Mouse (Mus musculus): ENCODE results near the gene Klf1. TPM values are rescaled to one million over a fixed set of nuclear protein-coding genes. Genes with fewer than 3 reads are reported as not detected.

The Klf1 gene
- polyA plus RNA-seq, 1 experiment from 2014 or later = 149 TPM

DNA sequence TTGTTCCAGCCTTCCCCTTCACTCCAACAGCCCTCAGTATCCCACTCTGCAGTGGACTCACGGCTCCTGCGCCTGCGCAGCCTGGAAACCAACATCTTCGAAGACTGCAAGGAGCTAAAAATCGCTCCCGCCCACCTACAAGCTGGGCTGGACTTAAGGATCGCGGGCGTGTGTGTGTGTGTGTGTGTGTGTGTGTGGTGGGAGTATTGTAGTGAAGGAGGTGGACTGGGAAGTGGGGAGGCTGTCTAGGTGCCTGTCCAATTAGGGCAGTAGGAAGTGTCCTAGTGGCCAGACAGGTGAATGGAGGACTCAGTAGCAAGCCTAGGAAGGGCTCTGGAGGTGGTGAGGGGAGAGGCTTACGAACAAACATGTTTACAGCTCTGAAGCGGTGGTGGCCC, 43.5 kb downstream of the Klf1 start:
- DNase-seq (no peak), ATAC-seq (no peak)
- Histone ChIP-seq H3K9ac (replicated peaks) (no peak overlapping the region), H3K4me3 (ENCODE audit: low read depth, low read length) (no peak overlapping the region), H3K27me3 (ENCODE audit: insufficient read depth, low read length) (peaks cover 66% of the 10 kb centered on the region), H3K27ac (ENCODE audit: low read depth) (no peak overlapping the region), H3K9me3 (ENCODE audit: low read length) (no peaks in the 10 kb centered on the region), H3K4me2 (ENCODE audit: low read depth, low read length) (no peak overlapping the region), H3K36me3 (replicated peaks; ENCODE audit: insufficient read depth, low read length) (no peaks in the 10 kb centered on the region), H3K4me1 (ENCODE audit: insufficient read depth) (peaks cover 11% of the 10 kb centered on the region)
- 10% methylated on average over 11 of the region's 11 CpGs for WGBS (ENCODE audit: insufficient replicate concordance)
- no peak for TF ChIP-seq EP300 (IDR thresholded peaks at IDR 0.05; ENCODE audit: low read depth)

DNA sequence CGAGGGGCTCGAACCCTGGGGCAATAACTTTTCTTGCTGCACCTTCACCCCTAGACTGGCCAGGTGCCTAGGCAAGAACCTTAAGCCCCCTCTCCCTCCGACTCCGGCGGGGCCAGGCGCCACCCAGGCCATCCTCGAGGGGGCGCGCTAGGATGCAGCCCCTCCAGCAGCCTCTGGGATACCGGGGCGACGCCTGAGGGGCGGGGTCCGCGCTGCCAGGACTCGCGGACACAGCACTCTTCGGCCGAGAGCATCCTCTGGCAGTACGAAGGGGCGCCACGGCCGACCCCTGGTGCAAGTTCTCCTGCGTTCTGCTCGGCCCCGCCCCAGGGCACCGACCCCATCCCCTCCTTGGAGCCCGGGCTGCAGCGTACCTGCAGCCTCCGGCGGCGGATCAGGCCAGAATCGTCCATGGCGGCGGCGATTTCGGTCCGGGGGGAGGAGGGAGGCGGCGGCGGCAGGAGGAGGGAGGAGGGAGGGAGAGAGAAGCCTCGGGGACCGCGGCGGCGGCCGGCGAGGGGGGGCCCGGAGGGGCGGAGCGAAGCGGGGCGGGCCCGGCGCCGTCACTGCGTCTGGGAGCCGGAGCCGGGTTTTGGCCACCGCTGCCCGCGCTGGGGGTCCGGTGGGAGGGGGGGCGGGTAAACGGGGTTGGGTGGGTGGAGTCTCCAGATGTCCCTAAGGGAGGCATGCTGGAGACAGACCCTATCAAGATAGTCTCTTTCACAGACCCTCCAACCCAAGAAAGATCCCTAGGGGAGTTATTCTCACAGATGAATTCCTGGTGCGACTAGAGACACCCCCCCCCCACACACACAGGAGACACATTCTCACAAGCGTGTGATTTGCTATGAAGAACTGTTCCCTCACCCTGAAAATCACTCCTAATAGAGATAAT, 44.2 kb downstream of the Klf1 start:
- 2% methylated on average over 42 of the region's 67 CpGs for WGBS (ENCODE audit: insufficient replicate concordance)
- Histone ChIP-seq H3K4me3 (ENCODE audit: low read depth, low read length) (peak overlapping the region; percentile 25; the same call in 1 of the 2 replicates), H3K4me1 (ENCODE audit: insufficient read depth) (peaks cover 11% of the 10 kb centered on the region), H3K9me3 (ENCODE audit: low read length) (no peaks in the 10 kb centered on the region), H3K36me3 (replicated peaks; ENCODE audit: insufficient read depth, low read length) (no peaks in the 10 kb centered on the region), H3K27me3 (ENCODE audit: insufficient read depth, low read length) (peaks cover 71% of the 10 kb centered on the region), H3K9ac (replicated peaks) (no peak overlapping the region), H3K27ac (ENCODE audit: low read depth) (no peak overlapping the region), H3K4me2 (ENCODE audit: low read depth, low read length) (peak overlapping the region; percentile 47)
- DNase-seq = no peak
- no peak for TF ChIP-seq EP300 (IDR thresholded peaks at IDR 0.05; ENCODE audit: low read depth)
- TF ChIP-seq CTCF (IDR thresholded peaks at IDR 0.05; ENCODE audit: low read depth) = peak; percentile 25
- ATAC-seq = no peak

DNA sequence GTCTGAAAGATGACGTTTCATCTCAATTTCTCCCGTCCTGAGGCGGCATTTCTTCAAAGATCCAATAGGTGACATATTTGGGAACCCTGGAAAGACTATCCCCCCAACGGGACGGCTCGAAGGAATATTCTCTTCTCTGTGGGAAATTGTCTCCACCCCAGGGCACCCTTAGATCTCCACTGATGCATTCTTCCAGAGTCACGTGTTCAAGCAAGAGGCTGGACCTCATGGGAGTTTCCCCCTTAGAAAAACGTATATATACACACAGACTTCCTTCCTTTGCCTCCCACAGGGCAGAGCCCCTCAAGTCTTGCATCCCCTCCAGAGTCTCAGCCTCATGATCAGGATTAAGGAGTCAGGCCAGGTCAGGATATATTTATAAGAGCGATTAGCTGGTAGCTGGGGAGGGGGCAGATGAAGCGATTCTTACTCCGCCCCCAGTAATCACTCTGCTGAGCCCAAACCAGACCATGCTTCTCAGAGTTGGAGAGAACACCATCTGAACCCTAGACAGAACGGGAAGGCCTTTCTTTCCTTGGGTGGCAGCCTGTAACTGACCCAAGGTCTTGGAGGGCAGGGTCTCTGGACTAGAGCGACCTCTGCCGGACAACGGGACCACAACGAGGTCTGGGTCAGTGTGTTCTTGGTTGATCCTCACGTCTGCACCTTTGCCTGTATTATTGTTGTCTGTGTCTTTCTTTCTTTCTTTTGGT, 45.0 kb downstream of the Klf1 start, which contains the start of gene Rtbdn:
TSS of gene Rtbdn (plus strand) at position 464 of the 713 bp plus-strand sequence.
- Histone ChIP-seq H3K9me3 (ENCODE audit: low read length) (no peaks in the 10 kb centered on the region), H3K36me3 (replicated peaks; ENCODE audit: insufficient read depth, low read length) (no peaks in the 10 kb centered on the region), H3K4me2 (ENCODE audit: low read depth, low read length) (peak within 1 kb of the TSS; percentile 47), H3K27ac (ENCODE audit: low read depth) (no peak within 1 kb of the TSS), H3K4me3 (ENCODE audit: low read depth, low read length) (peak within 1 kb of the TSS; percentile 25; the same call in 1 of the 2 replicates), H3K4me1 (ENCODE audit: insufficient read depth) (peaks cover 11% of the 10 kb centered on the region), H3K9ac (replicated peaks) (no peak within 1 kb of the TSS), H3K27me3 (ENCODE audit: insufficient read depth, low read length) (peaks cover 72% of the 10 kb centered on the region)
- DNase-seq (no peak), ATAC-seq (no peak)
- 14% methylated on average over 17 of the region's 17 CpGs for WGBS (ENCODE audit: insufficient replicate concordance)
- peak; percentile 48 for TF ChIP-seq CTCF (IDR thresholded peaks at IDR 0.05; ENCODE audit: low read depth)
- TF ChIP-seq EP300 (IDR thresholded peaks at IDR 0.05; ENCODE audit: low read depth) = no peak

DNA sequence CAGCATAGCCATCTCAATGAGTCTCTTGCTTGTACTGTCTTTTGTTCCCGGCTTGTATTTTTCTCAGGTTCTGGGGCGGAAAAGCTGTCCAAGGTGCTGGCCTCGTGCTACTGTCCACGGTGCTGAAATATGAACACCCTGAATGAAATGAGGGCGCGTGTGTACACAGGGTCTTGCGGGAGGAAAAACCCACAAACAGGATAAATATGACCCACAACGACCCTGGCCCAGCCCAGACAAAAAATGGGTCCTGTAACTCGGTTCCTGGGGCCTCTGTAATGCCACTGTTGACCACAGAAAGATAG, 45.5 kb downstream of the Klf1 start:
- Histone ChIP-seq H3K36me3 (replicated peaks; ENCODE audit: insufficient read depth, low read length) (no peaks in the 10 kb centered on the region), H3K27me3 (ENCODE audit: insufficient read depth, low read length) (peaks cover 77% of the 10 kb centered on the region), H3K27ac (ENCODE audit: low read depth) (no peak overlapping the region), H3K9ac (replicated peaks) (no peak overlapping the region), H3K4me1 (ENCODE audit: insufficient read depth) (peaks cover 11% of the 10 kb centered on the region), H3K9me3 (ENCODE audit: low read length) (no peaks in the 10 kb centered on the region), H3K4me2 (ENCODE audit: low read depth, low read length) (no peak overlapping the region), H3K4me3 (ENCODE audit: low read depth, low read length) (no peak overlapping the region)
- TF ChIP-seq CTCF (IDR thresholded peaks at IDR 0.05; ENCODE audit: low read depth) (no peak), EP300 (IDR thresholded peaks at IDR 0.05; ENCODE audit: low read depth) (no peak)
- ATAC-seq = 0 out of 2 replicates have a peak, but pooled peaks have one; percentile 35
- 12% methylated on average over 9 of the region's 9 CpGs for WGBS (ENCODE audit: insufficient replicate concordance)
- peak; percentile 61 for DNase-seq

DNA sequence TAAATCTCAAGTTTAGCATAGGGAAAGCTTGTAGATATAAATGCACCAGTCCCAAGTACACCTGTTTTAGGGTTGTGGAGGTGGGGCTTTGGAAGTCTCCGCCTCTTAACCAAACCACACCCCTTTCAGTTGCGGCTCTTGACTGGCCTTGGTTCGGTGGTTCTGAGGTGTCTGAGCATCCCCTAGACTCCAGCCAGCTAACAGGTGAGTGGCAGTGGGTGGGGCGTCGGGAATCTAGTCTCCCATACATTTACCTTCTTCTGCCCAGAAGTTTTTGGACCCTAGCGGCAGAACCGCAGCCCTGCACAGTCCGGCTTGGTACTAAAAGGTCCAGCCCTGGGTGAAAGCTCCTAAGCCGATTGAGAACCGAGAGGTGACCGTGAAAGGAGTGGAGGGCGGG, 48.0 kb downstream of the Klf1 start:
- no peak for TF ChIP-seq EP300 (IDR thresholded peaks at IDR 0.05; ENCODE audit: low read depth)
- TF ChIP-seq CTCF (IDR thresholded peaks at IDR 0.05; ENCODE audit: low read depth) = no peak
- no peak overlapping the region for H3K4me3 ChIP-seq (ENCODE audit: low read depth, low read length)
- H3K27ac ChIP-seq (ENCODE audit: low read depth) = no peak overlapping the region
- WGBS (ENCODE audit: insufficient replicate concordance) = 17% methylated on average over 12 of the region's 12 CpGs
- no peaks in the 10 kb centered on the region for H3K9me3 ChIP-seq (ENCODE audit: low read length)
- ATAC-seq (no peak), DNase-seq (no peak)
- no peak overlapping the region for H3K9ac ChIP-seq (replicated peaks)
- no peaks in the 10 kb centered on the region for H3K36me3 ChIP-seq (replicated peaks; ENCODE audit: insufficient read depth, low read length)
- peaks cover 9% of the 10 kb centered on the region for H3K4me1 ChIP-seq (ENCODE audit: insufficient read depth)
- no peak overlapping the region for H3K4me2 ChIP-seq (ENCODE audit: low read depth, low read length)
- H3K27me3 ChIP-seq (ENCODE audit: insufficient read depth, low read length) = peaks cover 63% of the 10 kb centered on the region

DNA sequence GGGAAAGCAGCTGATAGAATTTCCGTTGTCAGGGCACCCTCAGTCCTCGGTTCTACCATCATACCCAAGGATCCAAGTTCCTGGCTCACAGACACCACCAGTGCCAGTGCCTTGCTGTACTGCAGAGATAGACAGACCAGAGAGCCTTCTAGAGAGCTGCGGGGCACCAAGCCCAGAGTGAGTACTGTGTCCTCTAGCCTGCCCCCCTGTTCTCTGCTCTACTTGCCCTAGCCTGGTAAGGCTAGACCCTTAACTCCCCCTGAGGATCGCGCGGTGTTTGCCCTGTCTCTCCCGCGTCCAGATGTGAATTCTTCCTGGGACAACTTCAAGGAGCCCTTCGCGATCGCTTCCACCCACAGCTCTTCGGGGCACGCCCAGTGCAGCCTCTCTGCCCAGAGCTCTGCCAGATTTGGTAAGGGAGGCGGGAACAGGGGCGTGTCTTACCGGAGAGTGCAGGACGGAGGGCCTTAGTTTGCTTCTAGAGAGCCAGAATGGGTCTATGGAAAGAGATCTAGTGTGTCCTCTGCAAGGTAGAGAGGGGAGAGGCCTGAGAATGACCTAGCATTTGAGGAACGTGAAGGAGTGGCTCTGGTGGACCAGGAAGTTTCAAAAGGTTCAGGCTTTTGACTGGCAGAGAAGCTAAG, 51.0 kb downstream of the Klf1 start:
- H3K4me2 ChIP-seq (ENCODE audit: low read depth, low read length) = peak overlapping the region; percentile 7; the same call in 1 of the 2 replicates
- H3K9ac ChIP-seq (replicated peaks) = no peak overlapping the region
- TF ChIP-seq CTCF (IDR thresholded peaks at IDR 0.05; ENCODE audit: low read depth) (no peak), EP300 (IDR thresholded peaks at IDR 0.05; ENCODE audit: low read depth) (no peak)
- 4% methylated on average over 18 of the region's 18 CpGs for WGBS (ENCODE audit: insufficient replicate concordance)
- peaks cover 4% of the 10 kb centered on the region; the same call in 1 of the 2 replicates for H3K4me1 ChIP-seq (ENCODE audit: insufficient read depth)
- peaks cover 34% of the 10 kb centered on the region for H3K27me3 ChIP-seq (ENCODE audit: insufficient read depth, low read length)
- H3K9me3 ChIP-seq (ENCODE audit: low read length) = no peaks in the 10 kb centered on the region
- H3K27ac ChIP-seq (ENCODE audit: low read depth) = no peak overlapping the region
- DNase-seq = peak; percentile 67
- H3K36me3 ChIP-seq (replicated peaks; ENCODE audit: insufficient read depth, low read length) = peaks cover 11% of the 10 kb centered on the region
- no peak overlapping the region for H3K4me3 ChIP-seq (ENCODE audit: low read depth, low read length)
- ATAC-seq = peak; percentile 35; the same call in 1 of the 2 replicates

Small RNAs within 50 kb of the gene (microRNA-seq; reads per million reads assigned to microRNA genes)
- gene Gm24197 (not detected), gene Mir7069 (2.0 reads per million)

Other genes with a start within 250 kb of the Klf1 start
- 32.3 and 32.9 TPM in 2 replicates for gene Ier2, start 239.1 kb upstream of the Klf1 start, polyA plus RNA-seq (2015; fragmentation: Nextera tagmentation; extraction: Ambion mirVana)
- gene Trmt1, start 215.6 kb upstream of the Klf1 start, polyA plus RNA-seq (2015; fragmentation: Nextera tagmentation; extraction: Ambion mirVana) = 21.3 TPM in 2 replicates
- gene Nacc1, start 214.1 kb upstream of the Klf1 start, polyA plus RNA-seq (2015; fragmentation: Nextera tagmentation; extraction: Ambion mirVana) = 3.3 and 3.6 TPM in 2 replicates
- gene Lyl1, start 200.5 kb upstream of the Klf1 start, polyA plus RNA-seq (2015; fragmentation: Nextera tagmentation; extraction: Ambion mirVana) = 24.6 and 25.7 TPM in 2 replicates
- 4.8 and 6.3 TPM in 2 replicates for gene G430095P16Rik, start 178.9 kb upstream of the Klf1 start, polyA plus RNA-seq (2015; fragmentation: Nextera tagmentation; extraction: Ambion mirVana)
- 4.7 and 5.4 TPM in 2 replicates for gene Nfix, start 101.6 kb upstream of the Klf1 start, polyA plus RNA-seq (2015; fragmentation: Nextera tagmentation; extraction: Ambion mirVana)
- 2.4 and 2.5 TPM in 2 replicates for gene Dand5, start 79.1 kb upstream of the Klf1 start, polyA plus RNA-seq (2015; fragmentation: Nextera tagmentation; extraction: Ambion mirVana)
- gene Gadd45gip1, start 70.4 kb upstream of the Klf1 start, polyA plus RNA-seq (2015; fragmentation: Nextera tagmentation; extraction: Ambion mirVana) = 31.9 and 34.9 TPM in 2 replicates
- gene Rad23a, start 61.3 kb upstream of the Klf1 start, polyA plus RNA-seq (2015; fragmentation: Nextera tagmentation; extraction: Ambion mirVana) = 154 and 164 TPM in 2 replicates
- 331 and 375 TPM in 2 replicates for gene Calr, start 55.0 kb upstream of the Klf1 start, polyA plus RNA-seq (2015; fragmentation: Nextera tagmentation; extraction: Ambion mirVana)
- gene Farsa, start 44.9 kb upstream of the Klf1 start, polyA plus RNA-seq (2015; fragmentation: Nextera tagmentation; extraction: Ambion mirVana) = 30.3 and 33.6 TPM in 2 replicates
- 30.6 and 31.2 TPM in 2 replicates for gene Syce2, start 29.8 kb upstream of the Klf1 start, polyA plus RNA-seq (2015; fragmentation: Nextera tagmentation; extraction: Ambion mirVana)
- 139 and 141 TPM in 2 replicates for gene Gcdh, start 8.0 kb upstream of the Klf1 start, polyA plus RNA-seq (2015; fragmentation: Nextera tagmentation; extraction: Ambion mirVana)
- 15.4 and 16.0 TPM in 2 replicates for gene Dnase2a, start 6.6 kb downstream of the Klf1 start, polyA plus RNA-seq (2015; fragmentation: Nextera tagmentation; extraction: Ambion mirVana)
- gene Mast1, start 35.4 kb downstream of the Klf1 start, polyA plus RNA-seq (2015; fragmentation: Nextera tagmentation; extraction: Ambion mirVana) = 0.07 TPM in 1 of 2 replicates, not detected in the other
- gene Rtbdn, start 45.1 kb downstream of the Klf1 start, polyA plus RNA-seq (2015; fragmentation: Nextera tagmentation; extraction: Ambion mirVana) = 0.09 TPM in 1 of 2 replicates, not detected in the other
- 0.89 TPM in 1 of 2 replicates, not detected in the other for gene Gm49661, start 67.5 kb downstream of the Klf1 start, polyA plus RNA-seq (2015; fragmentation: Nextera tagmentation; extraction: Ambion mirVana)
- gene Prdx2, start 67.7 kb downstream of the Klf1 start, polyA plus RNA-seq (2015; fragmentation: Nextera tagmentation; extraction: Ambion mirVana) = 780 and 831 TPM in 2 replicates
- gene Rnaseh2a, start 67.8 kb downstream of the Klf1 start, polyA plus RNA-seq (2015; fragmentation: Nextera tagmentation; extraction: Ambion mirVana) = 67.1 and 70.8 TPM in 2 replicates
- gene Junb, start 76.8 kb downstream of the Klf1 start, polyA plus RNA-seq (2015; fragmentation: Nextera tagmentation; extraction: Ambion mirVana) = 14.2 and 21.9 TPM in 2 replicates
- gene Hook2, start 88.7 kb downstream of the Klf1 start, polyA plus RNA-seq (2015; fragmentation: Nextera tagmentation; extraction: Ambion mirVana) = 12.0 and 12.2 TPM in 2 replicates
- not detected in 2 replicates for gene Best2, start 112.6 kb downstream of the Klf1 start, polyA plus RNA-seq (2015; fragmentation: Nextera tagmentation; extraction: Ambion mirVana)
- 33.2 and 34.4 TPM in 2 replicates for gene Asna1, start 123.4 kb downstream of the Klf1 start, polyA plus RNA-seq (2015; fragmentation: Nextera tagmentation; extraction: Ambion mirVana)
- 63.0 and 73.6 TPM in 2 replicates for gene Trir, start 124.9 kb downstream of the Klf1 start, polyA plus RNA-seq (2015; fragmentation: Nextera tagmentation; extraction: Ambion mirVana)
- gene Tnpo2, start 135.0 kb downstream of the Klf1 start, polyA plus RNA-seq (2015; fragmentation: Nextera tagmentation; extraction: Ambion mirVana) = 7.6 and 8.2 TPM in 2 replicates
- gene Fbxw9, start 158.1 kb downstream of the Klf1 start, polyA plus RNA-seq (2015; fragmentation: Nextera tagmentation; extraction: Ambion mirVana) = 14.4 and 14.9 TPM in 2 replicates
- not detected in 2 replicates for gene Gm5741, start 166.1 kb downstream of the Klf1 start, polyA plus RNA-seq (2015; fragmentation: Nextera tagmentation; extraction: Ambion mirVana)
- gene Dhps, start 169.8 kb downstream of the Klf1 start, polyA plus RNA-seq (2015; fragmentation: Nextera tagmentation; extraction: Ambion mirVana) = 24.8 and 27.7 TPM in 2 replicates
- gene Wdr83os, start 178.8 kb downstream of the Klf1 start, polyA plus RNA-seq (2015; fragmentation: Nextera tagmentation; extraction: Ambion mirVana) = 63.5 and 66.8 TPM in 2 replicates
- gene Wdr83, start 179.4 kb downstream of the Klf1 start, polyA plus RNA-seq (2015; fragmentation: Nextera tagmentation; extraction: Ambion mirVana) = 17.6 and 18.4 TPM in 2 replicates
- gene Man2b1, start 181.3 kb downstream of the Klf1 start, polyA plus RNA-seq (2015; fragmentation: Nextera tagmentation; extraction: Ambion mirVana) = 42.6 and 44.6 TPM in 2 replicates
- 2.0 and 5.2 TPM in 2 replicates for gene Zfp791, start 221.2 kb downstream of the Klf1 start, polyA plus RNA-seq (2015; fragmentation: Nextera tagmentation; extraction: Ambion mirVana)
- not detected in 2 replicates for gene Cks1brt, start 250.0 kb downstream of the Klf1 start, polyA plus RNA-seq (2015; fragmentation: Nextera tagmentation; extraction: Ambion mirVana)